Mouse (Mus musculus) c-Kit-positive CD71-positive TER-119-negative erythroid progenitor cells, embryonic 14.5 days (primary cell): ENCODE data around the gene Ankrd44.

Experiments used
- DNase-seq: peaks from one replicate; pipeline ENCODE4 v3.0.0-alpha.2; 2013; ENCODE audit warnings: low read depth

Ankrd44 gene

GRCm38 (mm10) chr1:54887873-54888272, 38.3 kb downstream of the Ankrd44 start:
- DNase-seq = no peak

- no peak for DNase-seq
Measured at GRCm38 (mm10) chr1:54882856-54883467, 43.2 kb downstream of the Ankrd44 start.

GRCm38 (mm10) chr1:54881523-54881922, 44.7 kb downstream of the Ankrd44 start:
- no peak for DNase-seq

DNA sequence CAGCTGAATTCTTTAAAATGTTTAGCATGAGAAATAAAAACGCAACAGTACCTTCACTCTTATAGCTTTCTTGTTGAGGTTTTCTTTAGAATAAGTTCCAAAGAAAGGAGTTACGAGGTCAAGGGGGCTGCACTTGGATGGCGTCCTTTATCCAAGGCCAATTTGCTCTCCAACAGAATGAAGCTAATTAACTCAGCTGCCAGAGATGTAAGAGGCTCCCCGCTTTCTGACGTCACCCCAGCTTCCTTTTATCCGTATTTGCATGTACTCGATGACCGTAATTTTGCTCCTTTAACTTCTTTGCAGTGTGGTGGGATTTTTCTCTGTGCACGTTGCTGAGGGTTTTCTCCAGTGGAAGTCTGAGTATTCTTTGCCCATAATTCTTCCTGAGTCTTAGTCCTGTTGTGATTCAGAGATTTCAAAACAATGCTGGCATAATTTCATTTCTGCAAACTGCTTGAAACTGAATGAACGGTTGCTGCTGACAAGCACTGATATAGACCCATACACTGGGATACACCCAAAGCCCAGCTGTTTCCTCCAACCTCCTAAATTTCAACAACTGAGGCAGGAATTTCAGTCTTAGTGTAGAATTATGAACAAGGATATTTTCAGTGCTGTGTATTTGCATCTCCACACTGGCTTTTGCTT, 48.6 kb downstream of the Ankrd44 start:
- no peak for DNase-seq

- DNase-seq = no peak
Measured at GRCm38 (mm10) chr1:54877014-54877413, 49.2 kb downstream of the Ankrd44 start.

DNA sequence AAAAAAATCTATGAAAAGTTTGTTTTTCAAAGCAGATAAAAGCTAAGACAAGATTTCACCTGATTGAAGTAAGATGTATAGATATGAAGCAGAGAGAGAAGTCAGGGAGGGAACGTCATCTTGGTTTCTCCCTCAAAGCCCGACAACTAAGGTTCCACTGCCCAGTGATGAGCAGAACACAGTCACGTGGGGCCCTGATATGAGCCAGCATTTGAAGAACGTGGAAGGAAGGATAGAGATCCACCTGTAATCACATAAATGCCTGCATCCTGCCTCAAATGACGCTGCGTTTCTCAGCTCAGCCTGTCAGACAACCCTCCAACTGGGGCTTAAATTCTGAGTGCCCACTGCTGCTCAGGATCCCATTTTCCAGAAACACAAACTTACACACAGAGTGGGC, 52.1 kb downstream of the Ankrd44 start:
- no peak for DNase-seq

GRCm38 (mm10) chr1:54872857-54873616, 53.1 kb downstream of the Ankrd44 start:
- no peak for DNase-seq

DNA sequence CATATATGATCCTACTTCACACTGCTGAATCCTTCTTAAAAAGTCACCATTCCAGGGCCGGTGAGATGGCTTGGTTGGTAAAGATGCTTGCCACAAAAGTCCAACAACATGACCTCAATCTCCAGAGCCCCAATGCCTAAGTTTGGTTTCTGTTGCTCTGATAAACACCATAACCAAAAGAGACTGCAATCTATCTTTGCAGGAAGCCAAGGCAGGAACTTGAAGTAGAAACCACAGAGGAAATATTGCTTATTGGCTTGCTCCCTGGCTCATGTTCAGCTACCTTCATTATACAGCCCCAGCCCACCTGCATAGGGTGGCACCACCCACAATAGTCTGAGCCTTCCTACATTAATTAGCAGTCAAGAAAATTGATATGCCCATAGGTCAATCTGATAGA, 54.9 kb downstream of the Ankrd44 start:
- DNase-seq = no peak

DNA sequence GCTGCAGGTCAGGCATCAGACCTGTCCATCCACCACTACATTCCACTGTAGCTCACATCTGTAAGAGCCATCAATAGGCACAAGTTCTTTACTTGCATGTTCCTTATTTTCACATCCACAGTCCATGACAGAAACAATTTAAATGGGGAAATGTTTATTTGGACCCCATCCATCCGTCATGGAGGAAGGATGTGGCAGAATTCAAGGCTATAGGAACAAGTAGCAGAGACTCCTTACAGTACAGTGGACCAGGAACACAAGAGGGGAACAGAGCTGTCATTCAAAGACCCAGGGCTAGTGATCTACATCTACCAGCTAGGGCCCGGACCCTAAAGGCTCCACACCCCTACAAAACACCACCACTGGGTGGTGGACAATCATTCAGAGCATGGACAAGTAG, 55.6 kb downstream of the Ankrd44 start:
- DNase-seq = no peak

DNA sequence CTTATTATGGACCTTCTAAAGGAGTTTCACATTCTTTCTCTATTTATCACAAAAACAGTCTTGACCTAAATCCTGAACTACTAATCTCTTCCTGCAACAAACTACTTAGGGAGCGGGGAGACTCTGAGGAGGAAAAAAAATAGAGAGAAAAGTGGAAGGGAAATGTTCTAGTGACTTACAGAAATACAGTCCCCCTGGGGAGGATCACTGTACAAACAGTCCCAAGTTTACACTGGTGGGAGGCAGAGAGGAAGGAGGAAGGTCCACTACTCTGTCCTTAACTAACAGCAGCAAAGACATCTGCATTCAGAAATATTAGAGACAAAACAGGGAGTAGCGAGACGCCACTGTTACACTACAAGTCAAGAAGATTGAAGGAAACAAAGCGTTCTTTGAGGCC, 59.0 kb downstream of the Ankrd44 start:
- no peak for DNase-seq

- DNase-seq = no peak
Measured at GRCm38 (mm10) chr1:54866131-54866530, 60.1 kb downstream of the Ankrd44 start.

- DNase-seq = no peak
Measured at GRCm38 (mm10) chr1:54864928-54865652, 61.1 kb downstream of the Ankrd44 start.

DNA sequence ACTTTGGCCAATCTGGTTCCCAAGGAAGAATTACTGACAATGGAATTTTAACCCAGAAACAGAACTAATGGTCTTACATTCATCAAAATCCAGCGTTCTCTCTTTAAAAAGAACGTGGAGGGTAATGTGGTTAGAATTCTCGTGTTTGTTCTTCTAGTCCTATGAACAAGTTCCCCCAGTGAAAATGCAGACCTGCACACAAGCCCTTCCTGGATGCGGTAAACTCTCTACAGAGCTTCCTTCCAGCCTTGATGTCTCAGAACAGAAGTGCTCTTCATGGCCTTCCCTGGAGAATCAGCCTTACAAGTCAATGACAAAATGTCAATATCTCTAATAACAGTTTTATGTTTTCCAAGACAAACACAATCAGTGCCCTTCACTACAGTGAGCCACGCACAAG, 65.8 kb downstream of the Ankrd44 start:
- no peak for DNase-seq

GRCm38 (mm10) chr1:54859876-54860275, 66.3 kb downstream of the Ankrd44 start:
- no peak for DNase-seq

DNA sequence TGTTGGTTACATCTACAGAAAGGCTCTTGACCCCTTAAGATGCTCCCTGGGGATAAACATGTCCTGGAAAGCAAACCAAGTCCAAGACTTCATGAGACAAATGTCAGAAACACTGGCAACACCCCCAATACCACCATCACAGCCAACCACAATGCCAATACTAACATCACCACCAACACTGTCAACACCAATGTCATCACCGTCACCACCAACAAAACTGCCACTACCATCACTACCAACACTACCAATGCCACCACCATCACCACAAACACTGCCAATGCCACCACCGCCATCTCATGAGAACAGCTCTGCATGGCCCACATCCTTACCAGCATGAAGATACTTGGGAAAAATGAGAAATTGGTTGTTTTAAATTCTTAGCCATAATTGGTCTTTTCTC, 67.3 kb downstream of the Ankrd44 start:
- no peak for DNase-seq

DNA sequence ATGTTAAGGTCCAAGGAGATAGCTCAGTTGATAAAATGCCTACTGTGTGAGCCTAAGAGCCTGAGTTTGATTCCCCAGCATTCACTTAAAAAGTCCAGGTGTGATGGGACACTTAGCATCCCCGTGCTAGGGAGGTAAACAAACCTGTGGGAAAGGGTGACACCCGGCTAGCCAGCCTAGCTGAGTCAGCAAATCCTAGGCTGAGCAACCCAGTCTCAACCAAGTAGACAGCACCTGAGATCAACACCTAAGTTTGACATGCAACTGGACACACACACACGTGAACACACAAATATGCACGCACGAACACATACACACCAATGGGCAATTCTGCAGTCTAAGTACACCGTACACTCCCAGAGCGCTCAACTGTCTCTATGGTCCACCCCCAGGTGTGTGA, 69.7 kb downstream of the Ankrd44 start:
- DNase-seq = no peak

DNA sequence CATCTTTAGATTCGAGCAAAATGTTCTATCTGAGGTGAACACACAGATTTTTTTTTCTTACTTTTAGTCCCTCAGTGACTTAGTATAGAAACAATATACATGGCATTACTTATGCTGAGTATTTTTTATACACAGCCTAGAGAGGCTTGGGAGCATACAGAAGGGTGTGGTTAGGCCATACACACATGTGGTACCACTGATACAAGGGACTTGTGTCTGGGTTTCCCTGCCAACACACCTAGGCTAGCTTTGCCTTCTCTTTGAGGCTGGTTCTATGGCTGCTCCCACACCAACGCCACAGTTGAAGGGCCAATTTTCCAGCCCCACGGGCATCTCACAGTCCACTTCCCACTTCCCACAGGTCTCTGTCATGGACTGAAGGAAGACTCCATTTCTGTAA, 70.2 kb downstream of the Ankrd44 start:
- DNase-seq = no peak

DNA sequence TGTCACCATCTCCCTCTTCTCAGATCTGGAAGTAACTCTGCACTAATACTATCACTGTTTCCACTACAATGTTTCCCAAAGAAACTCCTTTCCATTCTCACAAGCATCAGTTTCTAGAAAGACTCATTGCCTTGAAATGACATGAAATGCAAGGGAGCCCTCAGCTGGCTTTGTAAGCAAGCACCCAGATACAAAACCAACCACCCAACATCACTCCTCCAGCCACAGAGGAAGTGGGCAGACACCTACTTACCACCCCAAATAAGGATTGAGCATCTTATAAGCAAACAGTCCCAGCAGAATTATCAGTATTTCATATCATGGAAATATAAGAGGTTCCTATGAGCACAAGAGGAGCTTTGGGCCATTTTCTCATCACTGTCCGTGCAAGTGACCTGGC, 71.8 kb downstream of the Ankrd44 start:
- no peak for DNase-seq

- no peak for DNase-seq
Measured at GRCm38 (mm10) chr1:54853311-54854000, 72.7 kb downstream of the Ankrd44 start.

GRCm38 (mm10) chr1:54851610-54852009, 74.6 kb downstream of the Ankrd44 start:
- no peak for DNase-seq

DNA sequence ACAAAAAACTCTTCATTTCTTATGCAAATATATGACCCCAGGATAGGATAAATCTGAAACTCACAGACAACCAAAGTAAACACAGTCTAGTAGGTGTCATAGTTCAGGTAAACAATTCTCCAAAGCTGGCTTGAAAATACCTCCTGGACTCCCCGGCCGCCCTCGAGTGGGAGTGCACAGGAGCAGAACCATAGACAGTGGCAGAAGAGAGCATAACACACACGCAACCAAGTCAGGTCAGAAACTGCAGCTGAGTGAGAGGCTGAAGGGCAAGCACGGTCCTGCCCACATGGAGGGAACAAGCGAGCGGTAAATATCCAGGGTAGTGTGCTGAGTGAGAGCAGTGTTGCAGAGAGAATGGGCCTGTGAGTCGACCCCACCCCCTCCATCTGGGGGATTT, 76.1 kb downstream of the Ankrd44 start:
- no peak for DNase-seq

DNA sequence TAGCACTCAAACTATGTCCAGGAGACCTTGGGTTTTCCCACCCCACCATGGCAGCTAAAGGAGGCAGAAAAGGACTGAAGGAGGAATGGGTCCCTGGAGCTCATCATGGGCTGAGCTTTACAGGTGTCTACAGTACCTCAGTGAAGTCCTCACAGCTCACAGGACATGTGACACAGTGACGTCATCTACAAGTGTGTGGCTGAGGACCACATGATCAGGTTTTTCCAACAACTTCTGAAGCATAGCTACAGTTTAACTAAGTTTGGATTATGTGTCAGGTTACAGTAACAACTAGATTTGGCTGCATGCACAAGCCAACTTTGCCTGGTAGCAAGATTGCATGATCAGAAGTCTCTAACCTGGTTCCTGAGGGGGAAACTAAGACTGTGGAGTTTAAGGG, 78.9 kb downstream of the Ankrd44 start:
- DNase-seq = no peak
